Comparison of ENCODE assay signal across 30 mouse cellular contexts in genomic region chr19:55809539-55809938, GRCm38 (mm10).
"Had no signal": no experiment of that assay in that cellular context is flagged by ENCODE, and none has a peak within 500 bp of the region (broad histone marks: within the 10 kb centered on the region; RNA-seq: fewer than 3 reads in every experiment).

No protein-coding gene starts in this region.

- H3K4me3 ChIP-seq: embryonic facial prominence, embryonic 10.5 days; embryonic facial prominence, embryonic 12.5 days; embryonic facial prominence, embryonic 13.5 days; embryonic facial prominence, embryonic 15.5 days; erythroblast, embryonic 14.5 days; forebrain, embryonic 10.5 days; forebrain, embryonic 12.5 days; forebrain, embryonic 13.5 days; forebrain, embryonic 15.5 days; gastrocnemius, adult 2 months; heart, adult 2 months; heart, embryonic 10.5 days had no signal

- H3K9me3 ChIP-seq: embryonic facial prominence, embryonic 10.5 days; embryonic facial prominence, embryonic 12.5 days; embryonic facial prominence, embryonic 13.5 days; embryonic facial prominence, embryonic 15.5 days; forebrain, embryonic 10.5 days; forebrain, embryonic 12.5 days; forebrain, embryonic 13.5 days; forebrain, embryonic 15.5 days; heart, embryonic 10.5 days had no signal

- H3K27me3 ChIP-seq: embryonic facial prominence, embryonic 12.5 days; embryonic facial prominence, embryonic 13.5 days; embryonic facial prominence, embryonic 15.5 days; forebrain, embryonic 12.5 days; forebrain, embryonic 13.5 days; forebrain, embryonic 15.5 days had no signal

- H3K36me3 ChIP-seq: embryonic facial prominence, embryonic 12.5 days; forebrain, embryonic 12.5 days; forebrain, embryonic 15.5 days; heart, embryonic 10.5 days had no signal

- H3K4me2 ChIP-seq: embryonic facial prominence, embryonic 12.5 days; embryonic facial prominence, embryonic 13.5 days; embryonic facial prominence, embryonic 15.5 days; forebrain, embryonic 12.5 days; forebrain, embryonic 13.5 days; forebrain, embryonic 15.5 days had no signal

- H3K27ac ChIP-seq: embryonic facial prominence, embryonic 10.5 days; embryonic facial prominence, embryonic 12.5 days; embryonic facial prominence, embryonic 13.5 days; embryonic facial prominence, embryonic 15.5 days; forebrain, embryonic 10.5 days; forebrain, embryonic 12.5 days; forebrain, embryonic 13.5 days; forebrain, embryonic 15.5 days; gastrocnemius, adult 2 months; heart, adult 2 months; heart, embryonic 10.5 days had no signal

- H3K9ac ChIP-seq: embryonic facial prominence, embryonic 12.5 days; embryonic facial prominence, embryonic 13.5 days; embryonic facial prominence, embryonic 15.5 days; forebrain, embryonic 12.5 days; forebrain, embryonic 13.5 days; forebrain, embryonic 15.5 days; forebrain, postnatal 0 days had no signal

- ATAC-seq: forebrain, embryonic 13.5 days; forebrain, embryonic 14.5 days; forebrain, embryonic 15.5 days; forebrain, embryonic 16.5 days; forebrain, postnatal 0 days had no signal

- DNase-seq: cerebellum, adult 18-20 months; cerebellum, adult 2 months; cerebellum, adult 8-10 months; cerebellum, adult 9-11 months; cerebellum, postnatal 10 days; cerebellum, postnatal 14 days; cerebellum, postnatal 25 days; cerebellum, postnatal 36 days; embryo, embryonic 11 days; forebrain, postnatal 0 days; gastrocnemius, adult 2 months; gastrocnemius, postnatal 10 days; gastrocnemius, postnatal 14 days; gastrocnemius, postnatal 25 days; gastrocnemius, postnatal 36 days; heart, adult 11 months; heart, adult 18-20 months; heart, adult 2 months had no signal
